Mouse (Mus musculus) intestine, embryonic 16.5 days (tissue): ENCODE data around the gene Tk1. TPM values are rescaled to one million over a fixed set of nuclear protein-coding genes. Genes with fewer than 3 reads are reported as not detected.

ENCODE experiments used
- ATAC-seq: fragments of 200-750 bp; cut with Nextera tagmentation; 2 replicates; pipeline ENCODE4 v1.8.0; 2017; ENCODE audit warnings: moderate TSS enrichment, moderate library complexity
- H3K27ac ChIP-seq: fragments of 300-500 bp; sonication (generic); 2 replicates; pipeline ENCODE4 v1.5.1; 2014; ENCODE audit warnings: mild to moderate bottlenecking, low read length
- H3K27me3 ChIP-seq: fragments of 300-500 bp; sonication (generic); replicated peaks from 2 replicates; pipeline ENCODE4 v1.6.1; 2014; ENCODE audit warnings: low read length, control low read depth, mixed read lengths; ENCODE audit not compliant: control insufficient read depth, insufficient read depth
- H3K36me3 ChIP-seq: fragments of 300-500 bp; sonication (generic); 2 replicates; pipeline ENCODE4 v1.6.1; 2014; ENCODE audit warnings: low read length, control low read depth; ENCODE audit not compliant: control insufficient read depth, insufficient read depth
- H3K4me1 ChIP-seq: fragments of 300-500 bp; sonication (generic); 2 replicates; pipeline ENCODE4 v1.6.1; 2014; ENCODE audit warnings: low read length, control low read depth, mixed read lengths; ENCODE audit not compliant: control insufficient read depth, insufficient read depth
- H3K4me2 ChIP-seq: fragments of 300-500 bp; sonication (generic); 2 replicates; pipeline ENCODE4 v1.6.1; 2014; ENCODE audit warnings: low read depth, low read length, control low read depth
- H3K4me3 ChIP-seq: fragments of 300-500 bp; sonication (generic); 2 replicates; pipeline ENCODE4 v1.5.1; 2014; ENCODE audit warnings: mild to moderate bottlenecking, low read length
- H3K9ac ChIP-seq: fragments of 300-500 bp; sonication (generic); 2 replicates; pipeline ENCODE4 v1.6.1; 2014; ENCODE audit warnings: low read depth, low read length
- H3K9me3 ChIP-seq: fragments of 300-500 bp; sonication (generic); 2 replicates; pipeline ENCODE4 v1.6.1; 2016; ENCODE audit warnings: low read length, control low read depth; ENCODE audit not compliant: control insufficient read depth
- WGBS: fragments of 180-500 bp; shearing (Covaris S2); extraction: QIAGEN DNeasy Blood & Tissue Kit; methylation state at CpG from one replicate; pipeline ENCODE4 v1.1.7; 2014; 5-methylcytosine and 5-hydroxymethylcytosine counted together
- polyA plus RNA-seq: library from polyadenylated mRNA; unstranded; fragments of >200 nt; fragmentation: Nextera tagmentation; extraction: Ambion mirVana; gene quantifications from 2 replicates; pipeline ENCODE4 v1.2.1, GENCODE M21; 2015

The Tk1 gene
- polyA plus RNA-seq, 1 experiment from 2014 or later: 147 TPM

DNA sequence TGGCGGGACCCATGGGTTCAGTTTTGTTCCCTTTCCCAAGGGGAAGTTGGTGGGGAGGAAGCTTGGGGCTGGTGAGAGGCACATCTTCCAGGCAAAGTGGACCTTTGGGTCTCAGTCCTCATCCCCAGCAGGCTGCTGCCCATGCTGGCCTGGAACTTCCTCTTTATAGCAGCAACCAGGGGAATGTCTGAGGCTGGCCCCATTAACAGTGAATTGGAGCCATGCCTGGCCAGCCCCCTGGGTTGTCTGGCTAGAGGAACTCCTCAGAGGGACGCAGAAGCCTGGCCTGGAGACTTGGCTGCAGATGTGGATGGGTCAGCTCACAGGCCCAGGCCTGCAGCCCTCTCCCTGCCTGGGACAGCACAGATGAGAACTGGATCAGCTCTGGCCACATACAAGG is 38.9 kb upstream of the Tk1 start:
- WGBS: 67% methylated on average over 2 of the region's 2 CpGs
- peak overlapping the region; percentile 92 for H3K27ac ChIP-seq
- H3K4me2 ChIP-seq: no peak overlapping the region
- H3K4me3 ChIP-seq: no peak overlapping the region
- no peaks in the 10 kb centered on the region for H3K9me3 ChIP-seq
- ATAC-seq: no peak
- H3K36me3 ChIP-seq: no peaks in the 10 kb centered on the region; the same call in 1 of the 2 replicates
- H3K27me3 ChIP-seq: peaks cover 11% of the 10 kb centered on the region
- H3K9ac ChIP-seq: 0 out of 2 replicates have a peak overlapping the region, but pooled peaks have one; percentile 56
- peaks cover 38% of the 10 kb centered on the region for H3K4me1 ChIP-seq

DNA sequence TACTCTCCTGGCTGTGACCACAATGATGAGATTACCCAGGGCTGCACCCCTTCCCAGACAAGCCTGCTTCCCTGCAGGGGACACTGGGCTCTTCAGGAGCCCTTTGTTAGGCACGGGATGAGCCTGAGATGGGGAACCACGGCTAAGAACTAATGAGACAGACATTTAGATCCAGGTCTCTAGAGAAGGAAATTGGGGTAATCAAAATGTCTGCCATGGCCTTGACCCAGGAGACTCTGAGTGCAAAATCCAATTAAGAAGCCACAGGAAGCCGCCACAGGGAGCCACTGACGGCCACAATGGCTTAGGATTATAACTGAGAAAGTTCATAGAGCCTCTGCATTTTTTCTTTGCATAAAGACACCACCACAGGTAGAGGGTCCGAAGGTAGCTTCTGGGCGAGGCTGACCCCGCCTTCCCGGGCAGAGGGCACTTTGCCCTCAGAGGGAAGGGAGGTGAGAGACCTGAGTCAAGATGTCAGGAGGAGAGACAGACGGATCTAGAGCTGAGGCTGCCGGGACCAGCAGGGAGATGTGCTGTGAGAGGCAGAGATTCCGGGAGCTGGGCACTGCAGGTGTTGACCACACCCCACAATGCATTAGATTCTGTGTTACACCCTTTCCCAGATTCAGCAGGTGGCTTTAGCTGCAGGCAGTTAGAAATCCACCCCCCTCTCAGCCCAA is 37.4 kb upstream of the Tk1 start:
- no peaks in the 10 kb centered on the region for H3K36me3 ChIP-seq
- H3K9me3 ChIP-seq: no peaks in the 10 kb centered on the region
- peaks cover 16% of the 10 kb centered on the region for H3K27me3 ChIP-seq
- WGBS: 29% methylated on average over 11 of the region's 11 CpGs
- peak overlapping the region; percentile 56 for H3K9ac ChIP-seq
- ATAC-seq: peak; percentile 82
- H3K4me1 ChIP-seq: peaks cover 37% of the 10 kb centered on the region
- peak overlapping the region; percentile 92 for H3K27ac ChIP-seq
- H3K4me2 ChIP-seq: peak overlapping the region; percentile 43
- H3K4me3 ChIP-seq: peak overlapping the region; percentile 27

- Histone ChIP-seq H3K27ac (no peak within 1 kb of the TSS), H3K9me3 (no peaks in the 10 kb centered on the region), H3K27me3 (peaks cover 16% of the 10 kb centered on the region), H3K36me3 (peaks cover 20% of the 10 kb centered on the region), H3K9ac (no peak within 1 kb of the TSS), H3K4me1 (peaks cover 31% of the 10 kb centered on the region), H3K4me3 (peak within 1 kb of the TSS; percentile 7; the same call in 1 of the 2 replicates), H3K4me2 (no peak within 1 kb of the TSS)
- no peak for ATAC-seq
- 9% methylated on average over 23 of the region's 23 CpGs for WGBS
Measured at GRCm38 (mm10) chr11:117860601-117861000, 34.7 kb upstream of the Tk1 start, which contains the start of gene Tmem235. Gene Tmem235 (plus strand): TSS chr11:117860752.

DNA sequence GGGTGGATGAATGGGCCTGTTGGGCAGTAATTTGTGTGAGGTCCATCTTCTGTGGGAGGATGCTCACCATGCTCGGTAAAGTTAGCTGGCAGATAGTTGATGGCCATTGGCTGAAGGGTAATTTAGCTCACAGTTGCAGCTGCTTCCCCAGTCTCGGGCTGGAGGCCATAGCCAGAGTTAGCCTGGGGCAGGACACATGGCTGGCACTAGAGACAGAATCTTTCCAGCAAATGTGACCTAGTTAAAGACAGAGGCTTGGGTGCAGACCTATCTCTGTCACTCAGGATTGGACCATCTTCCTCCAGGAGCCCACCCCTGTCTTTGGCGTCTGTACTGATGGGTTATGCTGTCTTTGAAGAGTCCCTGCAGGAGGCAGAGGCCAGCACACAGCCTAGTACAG is 32.5 kb upstream of the Tk1 start:
- H3K36me3 ChIP-seq: peaks cover 25% of the 10 kb centered on the region
- H3K4me3 ChIP-seq: no peak overlapping the region
- no peak overlapping the region for H3K27ac ChIP-seq
- H3K9me3 ChIP-seq: no peaks in the 10 kb centered on the region
- 56% methylated on average over 3 of the region's 3 CpGs for WGBS
- H3K27me3 ChIP-seq: peaks cover 16% of the 10 kb centered on the region
- peaks cover 17% of the 10 kb centered on the region for H3K4me1 ChIP-seq
- no peak overlapping the region for H3K4me2 ChIP-seq
- ATAC-seq: no peak
- H3K9ac ChIP-seq: no peak overlapping the region

DNA sequence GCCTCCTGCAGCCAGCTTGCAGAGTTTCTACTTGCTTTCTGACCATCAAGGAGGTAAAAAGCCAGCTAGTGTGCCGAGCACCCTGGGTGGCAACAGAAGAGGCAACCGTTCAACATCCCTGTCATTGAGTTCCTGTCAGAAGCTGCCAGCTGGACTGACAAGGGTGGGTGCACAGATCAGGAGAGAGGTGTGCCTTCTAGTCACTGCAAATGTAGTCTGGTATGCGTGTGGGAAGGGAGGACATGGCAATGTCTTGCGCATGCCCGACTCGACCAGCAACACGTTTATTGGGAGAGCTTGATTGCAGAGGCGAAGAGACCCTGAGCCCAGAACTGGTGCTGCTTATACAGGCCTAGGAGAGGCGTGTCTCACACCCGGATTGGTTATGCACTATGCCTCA is 31.6 kb upstream of the Tk1 start:
- Histone ChIP-seq H3K9ac (no peak overlapping the region), H3K9me3 (no peaks in the 10 kb centered on the region), H3K27me3 (peaks cover 16% of the 10 kb centered on the region), H3K4me3 (no peak overlapping the region), H3K4me1 (peaks cover 10% of the 10 kb centered on the region), H3K36me3 (peaks cover 29% of the 10 kb centered on the region), H3K27ac (no peak overlapping the region), H3K4me2 (no peak overlapping the region)
- WGBS: 95% methylated on average over 9 of the region's 10 CpGs
- ATAC-seq: no peak

- H3K27ac ChIP-seq: no peak overlapping the region
- no peak overlapping the region for H3K9ac ChIP-seq
- no peaks in the 10 kb centered on the region for H3K9me3 ChIP-seq
- no peak for ATAC-seq
- no peak overlapping the region for H3K4me2 ChIP-seq
- no peak overlapping the region for H3K4me3 ChIP-seq
- peaks cover 12% of the 10 kb centered on the region for H3K4me1 ChIP-seq
- WGBS: 74% methylated on average over 1 of the region's 1 CpGs
- H3K27me3 ChIP-seq: peaks cover 13% of the 10 kb centered on the region
- H3K36me3 ChIP-seq: peaks cover 33% of the 10 kb centered on the region
Measured at GRCm38 (mm10) chr11:117855975-117856374, 30.1 kb upstream of the Tk1 start.

DNA sequence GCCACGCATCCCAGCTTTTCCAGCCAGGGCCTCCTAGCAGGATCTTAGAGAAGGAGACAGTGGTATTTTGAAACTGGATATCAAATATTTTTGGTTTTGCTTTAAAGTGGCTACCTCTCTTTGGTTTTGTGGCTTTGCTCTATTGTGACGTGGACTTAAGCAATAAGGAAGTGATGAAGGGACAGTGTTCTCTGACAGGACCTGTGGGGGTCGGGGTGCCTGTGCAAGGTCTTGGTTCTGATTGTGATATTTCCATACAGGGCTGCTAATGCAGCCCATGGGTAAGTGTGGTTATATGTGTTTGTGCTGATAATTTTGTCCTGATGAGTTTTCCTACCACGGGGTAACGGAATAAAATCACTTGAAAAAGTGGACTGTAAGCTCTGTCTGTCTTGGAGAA is 29.5 kb upstream of the Tk1 start:
- Histone ChIP-seq H3K27ac (no peak overlapping the region), H3K36me3 (peaks cover 33% of the 10 kb centered on the region), H3K27me3 (peaks cover 10% of the 10 kb centered on the region), H3K4me3 (no peak overlapping the region), H3K9me3 (no peaks in the 10 kb centered on the region), H3K4me1 (peaks cover 13% of the 10 kb centered on the region), H3K4me2 (no peak overlapping the region), H3K9ac (no peak overlapping the region)
- no peak for ATAC-seq
- WGBS: 90% methylated on average over 5 of the region's 5 CpGs

GRCm38 (mm10) chr11:117854241-117854640 is 28.3 kb upstream of the Tk1 start:
- H3K36me3 ChIP-seq: peaks cover 33% of the 10 kb centered on the region
- ATAC-seq: no peak

DNA sequence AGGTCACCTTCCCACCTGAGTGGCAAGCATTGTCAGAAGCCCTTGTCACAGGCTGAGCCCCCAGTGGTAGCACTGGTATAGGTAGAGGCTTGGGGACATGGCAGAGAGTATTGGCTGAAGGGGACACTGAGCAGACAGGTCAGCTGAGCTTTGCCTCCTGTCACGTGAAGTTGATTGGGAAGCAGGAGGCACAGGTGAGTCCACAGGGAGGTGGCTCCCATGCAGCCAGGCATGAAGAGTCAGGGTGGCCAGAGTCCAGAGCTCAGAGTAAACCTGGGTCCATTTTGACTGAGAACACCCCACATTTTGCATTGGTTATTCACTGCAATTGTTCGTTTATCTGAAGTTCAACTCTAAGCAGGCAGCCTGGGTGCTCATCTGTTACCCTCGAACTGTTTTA is 27.0 kb upstream of the Tk1 start:
- Histone ChIP-seq H3K36me3 (peaks cover 33% of the 10 kb centered on the region), H3K4me2 (no peak overlapping the region)
- WGBS: 83% methylated on average over 3 of the region's 3 CpGs

More at GRCm38 (mm10) chr11:117854241-117854640, 28.3 kb upstream of the Tk1 start:
- Histone ChIP-seq H3K27me3 (0 out of 2 replicates have a peak, but pooled peaks cover 1% of the 10 kb centered on the region), H3K9me3 (no peaks in the 10 kb centered on the region), H3K4me2 (no peak overlapping the region), H3K4me3 (no peak overlapping the region), H3K4me1 (peaks cover 9% of the 10 kb centered on the region), H3K9ac (no peak overlapping the region), H3K27ac (no peak overlapping the region)
- WGBS: 90% methylated on average over 9 of the region's 9 CpGs

More for the DNA sequence above, 27.0 kb upstream of the Tk1 start:
- Histone ChIP-seq H3K4me3 (no peak overlapping the region), H3K9me3 (no peaks in the 10 kb centered on the region), H3K27ac (no peak overlapping the region), H3K9ac (no peak overlapping the region), H3K27me3 (no peaks in the 10 kb centered on the region), H3K4me1 (peaks cover 14% of the 10 kb centered on the region)
- ATAC-seq: no peak
